In genomic region chr9:58829627-58830026, GRCm38 (mm10) we compare ENCODE assay signal across 26 mouse cellular contexts. TPM values are rescaled to one million over a fixed set of nuclear protein-coding genes. Genes with fewer than 3 reads are reported as not detected.
A peak's percentile ranks its signal among the peaks of the same experiment; 100 is the strongest.
DNase-seq lines count a peak whose midpoint lies in the region; ATAC-seq lines count a peak whose summit lies in the region.
"Had no signal": no experiment of that assay in that cellular context is flagged by ENCODE, and none has a peak within 500 bp of the region (broad histone marks: within the 10 kb centered on the region; RNA-seq: fewer than 3 reads in every experiment).

No protein-coding gene starts in this region.

- WGBS in heart, embryonic 11.5 days (ENCODE audit: insufficient replicate concordance): 37% methylated on average over 4 of the region's 4 CpGs
- WGBS in heart, embryonic 14.5 days: 37% methylated on average over 4 of the region's 4 CpGs

- H3K27ac ChIP-seq in heart, embryonic 11.5 days (ENCODE audit: low read depth, low read length): peak overlapping the region; percentile 54
- H3K27ac ChIP-seq in heart, embryonic 14.5 days (replicated peaks in 1 of 2; ENCODE audit: control insufficient read depth in 1 of 2, insufficient read depth in 1 of 2, low read depth in 2 of 2, low read length in 2 of 2): peak overlapping the region; percentile 16 to 30; a peak in 2 of 4 replicates
- H3K27ac ChIP-seq: embryonic facial prominence, embryonic 12.5 days; embryonic facial prominence, embryonic 15.5 days; gastrocnemius, adult 2 months; hindbrain, embryonic 12.5 days; hindbrain, embryonic 15.5 days had no signal

- no peak overlapping the region for H3K4me3 ChIP-seq in heart, embryonic 11.5 days (ENCODE audit: low read depth, low read length)
- no peak overlapping the region for H3K4me3 ChIP-seq in heart, embryonic 14.5 days (ENCODE audit: control insufficient read depth in 1 of 2, insufficient read depth in 1 of 2, low read depth in 1 of 2, low read length in 2 of 2)
- H3K4me3 ChIP-seq: embryonic facial prominence, embryonic 12.5 days; embryonic facial prominence, embryonic 15.5 days; gastrocnemius, adult 2 months; hindbrain, embryonic 12.5 days; hindbrain, embryonic 15.5 days had no signal

- no peaks in the 10 kb centered on the region for H3K36me3 ChIP-seq in heart, embryonic 11.5 days (ENCODE audit: control insufficient read depth, insufficient read depth, low read length)
- no peaks in the 10 kb centered on the region for H3K36me3 ChIP-seq in heart, embryonic 14.5 days (ENCODE audit: control insufficient read depth, insufficient read depth, low read length)
- H3K36me3 ChIP-seq: embryonic facial prominence, embryonic 12.5 days; embryonic facial prominence, embryonic 15.5 days; G1E; hindbrain, embryonic 12.5 days; hindbrain, embryonic 15.5 days had no signal

- no peak for ATAC-seq in heart, embryonic 11.5 days (replicated peaks; ENCODE audit: insufficient number of reproducible peaks, low FRiP score, low TSS enrichment)
- ATAC-seq in heart, embryonic 14.5 days (ENCODE audit: insufficient number of reproducible peaks, insufficient read depth, low FRiP score, low read depth): no peak
- ATAC-seq: forebrain, embryonic 14.5 days; forebrain, postnatal 0 days; intestine, postnatal 0 days had no signal

- no peaks in the 10 kb centered on the region for H3K9me3 ChIP-seq in heart, embryonic 11.5 days (replicated peaks; ENCODE audit: control insufficient read depth, low read length)
- H3K9me3 ChIP-seq in heart, embryonic 14.5 days (ENCODE audit: control insufficient read depth, low read length): no peaks in the 10 kb centered on the region
- H3K9me3 ChIP-seq: embryonic facial prominence, embryonic 12.5 days; embryonic facial prominence, embryonic 15.5 days; G1E; hindbrain, embryonic 12.5 days; hindbrain, embryonic 15.5 days had no signal

- peaks cover 13% of the 10 kb centered on the region for H3K27me3 ChIP-seq in heart, embryonic 11.5 days (ENCODE audit: control insufficient read depth, insufficient read depth, low read length)
- peaks cover 18% of the 10 kb centered on the region; the same call in 1 of the 2 replicates for H3K27me3 ChIP-seq in heart, embryonic 14.5 days (ENCODE audit: control insufficient read depth, insufficient read depth, low read length)
- H3K27me3 ChIP-seq: CH12.LX; hindbrain, embryonic 15.5 days had no signal

- peak; percentile 46 for DNase-seq in adrenal gland, postnatal 14 days
- no peak for DNase-seq in adrenal gland, adult 2 months
- DNase-seq in heart, adult 8-10 months (ENCODE audit: low spot score): no peak
- no peak for DNase-seq in heart, adult 18-20 months
- DNase-seq in adipocyte (ENCODE audit: low spot score): peak; percentile 24
- DNase-seq: adrenal gland, postnatal 25 days; B cell, adult 2 months; cerebellum, adult 2 months; cerebellum, adult 9-11 months; cerebellum, postnatal 25 days; forebrain, postnatal 0 days; gastrocnemius, adult 2 months; gastrocnemius, postnatal 14 days; kidney, adult 2 months had no signal

- H3K4me2 ChIP-seq in heart, embryonic 11.5 days: 0 out of 2 replicates have a peak overlapping the region, but pooled peaks have one; percentile 1
- H3K4me2 ChIP-seq in heart, embryonic 14.5 days (ENCODE audit: low read length): no peak overlapping the region
- H3K4me2 ChIP-seq: embryonic facial prominence, embryonic 12.5 days; embryonic facial prominence, embryonic 15.5 days; hindbrain, embryonic 12.5 days; hindbrain, embryonic 15.5 days had no signal

- peaks cover 22% of the 10 kb centered on the region for H3K4me1 ChIP-seq in heart, embryonic 11.5 days (ENCODE audit: control insufficient read depth, insufficient read depth, low read length)
- peaks cover 21 to 30% of the 10 kb centered on the region in 2 experiments for H3K4me1 ChIP-seq in heart, embryonic 14.5 days (ENCODE audit: control insufficient read depth in 2 of 2, insufficient read depth in 2 of 2, low read length in 2 of 2)
- H3K4me1 ChIP-seq: embryonic facial prominence, embryonic 12.5 days; embryonic facial prominence, embryonic 15.5 days had no signal

- H3K9ac ChIP-seq in heart, embryonic 11.5 days (ENCODE audit: low read depth, low read length): no peak overlapping the region
- 0 out of 2 replicates have a peak overlapping the region, but pooled peaks have one; percentile 30 for H3K9ac ChIP-seq in heart, embryonic 14.5 days (ENCODE audit: low read length)
- H3K9ac ChIP-seq: embryonic facial prominence, embryonic 12.5 days; embryonic facial prominence, embryonic 15.5 days; forebrain, postnatal 0 days; hindbrain, embryonic 12.5 days; hindbrain, embryonic 15.5 days had no signal

RNA-seq across cellular contexts. Expression of gene Hcn4, which starts 6.4 kb away (rescaled TPM):
- total RNA-seq in adrenal gland, postnatal 14 days (2021): 0.56 and 0.68 TPM in 2 replicates
- total RNA-seq in adrenal gland, adult 2 months (2021): 1 to 10 TPM in 1 of 2 experiments, under 1 TPM in 1; 0.63 to 1.5 TPM
- polyA plus RNA-seq in adrenal gland, adult 2 months (2012; rRNA removed): 1.6 and 2.2 TPM in 2 replicates
- polyA plus RNA-seq in heart, embryonic 11.5 days (2014; fragmentation: Nextera tagmentation; extraction: Ambion mirVana): 3.0 and 3.2 TPM in 2 replicates
- total RNA-seq in heart, adult 8-10 months (2022): 10 to 100 TPM in 1 of 4 experiments, 1 to 10 TPM in 3; 5.5 to 11.1 (median 7.2) TPM
- 2.0 and 3.6 TPM in 2 replicates for polyA plus RNA-seq in heart, embryonic 14.5 days (2014; fragmentation: Nextera tagmentation; extraction: Ambion mirVana)
- 1 to 10 TPM; 6.6 to 6.8 TPM for total RNA-seq in heart, adult 18-20 months (2021)
- total RNA-seq: CH12.LX; common myeloid progenitor, adult 5-6 weeks; hematopoietic stem cell, adult 5-6 weeks had no signal
- polyA plus RNA-seq: G1E had no signal

Comparison
In these comparisons a context has a peak if more than half of its experiments do, and no peak if none do; other contexts are left out.
1. DNase-seq: peak in adrenal gland, postnatal 14 days (single experiment) and adipocyte (single experiment); none in adrenal gland, adult 2 months (single experiment), heart, adult 8-10 months (single experiment) and heart, adult 18-20 months (0 of 2).